Mouse (Mus musculus) fat pad, adult 2 months (tissue): ENCODE results near the gene Gm7544.
A peak's percentile ranks its signal among the peaks of the same experiment; 100 is the strongest.
"Not testable (repeated sequence)": the region's sequence is repeated elsewhere in the genome, so short reads cannot be mapped to it uniquely, and the experiment has no call there.

Experiments
- DNase-seq: peaks from one replicate; pipeline ENCODE4 v3.0.0-alpha.2; 2011; ENCODE audit warnings: low read depth, low spot score; ENCODE audit errors: extremely low read depth

The Gm7544 gene

GRCm38 (mm10) chr1:82955913-82956312 lies at the start of gene Gm7544:
Gm7544 (minus strand) TSS chr1:82956013.
- DNase-seq = not testable (repeated sequence)

GRCm38 (mm10) chr1:83000306-83000705 lies 44.5 kb upstream of the Gm7544 start, which contains the start of gene Gm47959:
Gm47959 (plus strand) TSS chr1:83000548.
- not testable (repeated sequence) for DNase-seq

- no peak for DNase-seq
These were observed 38.1 kb upstream of the Gm7544 start for GRCm38 (mm10) chr1:82993947-82994346.

DNA sequence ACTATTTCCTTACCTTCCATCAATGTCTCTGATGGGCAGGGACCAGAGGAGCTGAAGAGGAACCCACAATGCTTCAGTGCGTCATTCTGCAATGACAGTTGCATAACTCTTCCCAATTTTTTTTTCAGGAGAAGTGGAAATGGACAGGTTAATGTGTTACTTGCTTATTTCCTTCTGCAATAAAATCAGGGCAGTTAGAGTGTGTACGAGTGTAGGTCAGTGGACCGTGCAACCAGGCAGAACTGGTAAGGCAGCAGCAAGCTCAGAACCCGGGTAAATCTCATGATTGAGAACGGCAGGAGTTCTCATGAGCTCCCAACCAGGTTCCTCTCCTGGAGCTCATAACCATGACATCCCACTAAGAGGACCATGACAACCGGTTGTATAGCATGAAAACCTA lies 36.3 kb upstream of the Gm7544 start:
- DNase-seq = no peak

DNA sequence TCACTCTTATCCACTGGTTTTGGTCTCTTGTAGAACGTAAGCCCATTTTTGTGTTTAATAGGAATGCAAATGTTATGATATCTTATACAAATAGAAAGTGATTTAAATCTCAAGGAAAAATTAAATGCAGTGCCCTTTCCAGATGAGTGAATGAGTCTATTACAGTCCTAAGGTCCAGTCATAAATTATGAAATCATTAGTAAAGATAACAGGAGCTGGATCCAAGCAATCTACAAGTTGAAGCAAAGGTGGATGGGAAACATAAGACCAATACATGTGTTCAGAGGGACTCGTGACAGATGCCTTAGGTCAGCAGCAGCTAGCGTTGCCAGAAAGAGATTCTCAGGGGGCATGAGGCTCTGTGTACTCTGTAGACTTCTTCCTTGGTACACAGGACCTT lies 35.8 kb upstream of the Gm7544 start:
- DNase-seq = no peak

DNA sequence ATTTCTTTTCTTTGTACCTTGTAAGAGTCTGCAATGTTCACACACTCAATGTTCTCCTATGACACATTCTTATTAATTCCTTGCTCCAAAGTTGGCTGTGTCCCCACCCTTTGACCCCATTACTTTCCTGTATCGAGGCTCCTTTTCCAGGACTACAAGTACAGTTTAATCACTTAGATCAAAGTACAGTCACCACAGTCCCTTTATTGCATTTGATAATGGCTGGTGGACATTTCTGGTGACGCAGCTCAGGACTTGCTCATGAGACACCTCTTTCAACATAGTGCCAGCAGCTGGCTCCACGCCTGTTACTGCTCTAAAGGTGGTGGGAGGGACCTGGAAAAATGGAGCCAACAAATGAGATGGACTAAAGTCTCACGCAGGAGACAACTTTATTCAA lies 35.2 kb upstream of the Gm7544 start:
- peak; percentile 42 for DNase-seq

- no peak for DNase-seq
These were observed 31.9 kb upstream of the Gm7544 start for GRCm38 (mm10) chr1:82987530-82988198.

GRCm38 (mm10) chr1:82986738-82987137 lies 30.9 kb upstream of the Gm7544 start:
- DNase-seq = no peak

DNA sequence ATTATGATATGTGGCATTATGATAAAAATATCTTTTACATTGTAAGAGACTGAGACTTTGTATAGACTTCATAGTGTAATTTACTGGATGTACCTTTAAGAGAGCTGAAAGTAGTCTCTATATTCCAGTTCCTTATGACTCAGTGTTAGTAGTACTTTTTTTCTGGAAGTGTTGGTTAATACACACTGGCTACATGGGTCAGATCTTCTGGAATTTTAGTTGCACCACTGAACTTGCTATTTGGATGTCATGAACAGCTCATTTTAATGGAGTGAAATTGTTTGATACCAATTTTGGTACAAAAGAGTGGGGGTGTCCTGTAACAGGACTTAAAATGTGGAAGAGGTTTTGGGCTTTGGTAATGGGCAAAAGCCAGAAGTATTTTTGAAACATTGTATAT lies 22.0 kb upstream of the Gm7544 start:
- no peak for DNase-seq

DNA sequence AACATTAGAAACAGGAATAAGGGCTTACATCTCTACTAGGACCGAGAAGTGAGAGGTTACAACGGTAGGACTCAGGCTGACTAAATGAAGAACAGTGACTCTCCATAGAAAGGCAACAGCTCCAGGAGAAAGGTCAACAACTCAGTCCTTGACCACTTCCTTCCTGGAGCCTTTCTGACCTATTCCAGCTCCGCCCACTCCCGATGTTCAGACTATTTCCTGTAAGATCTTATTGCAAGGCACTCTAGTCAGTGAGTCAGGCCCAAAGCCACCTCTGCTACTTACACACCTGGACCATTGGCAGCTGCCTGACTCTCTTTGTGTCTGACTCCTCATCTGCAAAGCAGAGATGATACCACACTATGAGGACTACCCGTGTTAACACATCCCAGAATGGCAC lies 19.9 kb upstream of the Gm7544 start:
- DNase-seq = no peak

GRCm38 (mm10) chr1:82974342-82974741 lies 18.5 kb upstream of the Gm7544 start:
- no peak for DNase-seq

GRCm38 (mm10) chr1:82973901-82974300 lies 18.1 kb upstream of the Gm7544 start:
- no peak for DNase-seq

- DNase-seq = no peak
These were observed 17.4 kb upstream of the Gm7544 start for GRCm38 (mm10) chr1:82973244-82973643.

GRCm38 (mm10) chr1:82972046-82972445 lies 16.2 kb upstream of the Gm7544 start:
- no peak for DNase-seq

DNA sequence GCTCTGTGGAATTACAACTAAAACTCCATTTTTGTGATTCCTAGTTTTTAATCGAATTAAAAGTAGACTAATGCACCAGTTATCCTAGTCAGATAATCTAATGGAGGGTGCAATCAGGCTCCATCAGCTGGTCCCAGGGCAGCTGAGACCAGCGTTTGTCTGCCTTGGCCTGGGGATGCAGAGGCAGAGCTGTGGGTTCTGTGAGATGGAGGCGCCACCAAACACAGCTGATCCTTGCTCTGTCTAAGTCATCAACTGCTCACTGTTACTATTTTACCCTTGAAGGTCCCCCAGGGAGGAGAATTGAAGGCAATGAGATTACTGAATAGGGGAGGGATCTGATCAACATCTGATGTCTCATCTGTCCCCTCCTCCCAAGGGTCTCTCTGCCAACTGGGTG lies 10.6 kb upstream of the Gm7544 start:
- no peak for DNase-seq

- DNase-seq = no peak
These were observed 4.1 kb upstream of the Gm7544 start, which contains the start of gene Gm47955 for GRCm38 (mm10) chr1:82959870-82960385. Gm47955 (plus strand) TSS chr1:82960286.

GRCm38 (mm10) chr1:82948601-82949000 lies 7.2 kb downstream of the Gm7544 start:
- no peak for DNase-seq

- DNase-seq = not testable (repeated sequence)
These were observed 9.8 kb downstream of the Gm7544 start for GRCm38 (mm10) chr1:82946029-82946428.

DNA sequence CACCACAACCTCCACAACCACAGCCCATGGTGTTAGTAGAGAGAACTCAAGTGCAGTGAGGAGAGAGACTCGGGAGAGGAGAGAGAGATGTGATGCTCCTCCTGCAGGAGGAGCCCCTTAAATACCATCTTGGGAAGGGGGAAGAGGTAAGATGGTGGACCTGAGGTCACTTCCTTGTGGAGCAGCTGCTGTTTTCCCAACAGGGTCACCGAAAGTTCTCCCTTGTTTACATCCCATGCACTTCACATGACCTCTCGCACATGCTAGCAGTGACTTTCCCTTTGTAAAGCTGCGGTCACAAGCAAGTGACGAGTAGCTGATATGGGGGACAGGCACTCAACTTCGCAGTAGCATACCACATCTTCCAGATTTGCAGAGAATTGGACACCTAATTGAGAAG lies 12.5 kb downstream of the Gm7544 start, which contains the start of gene A030003K21Rik:
A030003K21Rik (minus strand) TSS at position 94 of the 400 bp plus-strand sequence.
- DNase-seq = not testable (repeated sequence)

DNA sequence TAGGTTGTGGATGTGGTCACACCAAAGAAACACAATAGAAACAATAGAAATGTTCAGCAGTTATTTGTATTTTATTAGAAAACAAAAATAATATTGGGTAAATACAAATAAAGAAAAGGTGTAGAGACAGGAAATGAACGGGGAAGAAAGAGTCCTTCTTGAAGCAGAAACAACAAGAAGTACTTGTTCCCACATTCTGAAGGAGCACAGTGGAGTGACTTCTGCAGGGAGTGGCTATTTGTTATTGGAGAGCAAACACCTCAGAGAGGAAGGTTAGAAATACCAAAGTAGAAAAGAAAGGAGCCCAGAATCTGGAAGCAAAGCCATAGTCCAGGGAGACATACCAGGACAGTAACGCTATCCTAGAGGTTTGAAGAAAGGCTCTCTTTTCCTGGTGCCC lies 13.3 kb downstream of the Gm7544 start:
- DNase-seq = not testable (repeated sequence)

DNA sequence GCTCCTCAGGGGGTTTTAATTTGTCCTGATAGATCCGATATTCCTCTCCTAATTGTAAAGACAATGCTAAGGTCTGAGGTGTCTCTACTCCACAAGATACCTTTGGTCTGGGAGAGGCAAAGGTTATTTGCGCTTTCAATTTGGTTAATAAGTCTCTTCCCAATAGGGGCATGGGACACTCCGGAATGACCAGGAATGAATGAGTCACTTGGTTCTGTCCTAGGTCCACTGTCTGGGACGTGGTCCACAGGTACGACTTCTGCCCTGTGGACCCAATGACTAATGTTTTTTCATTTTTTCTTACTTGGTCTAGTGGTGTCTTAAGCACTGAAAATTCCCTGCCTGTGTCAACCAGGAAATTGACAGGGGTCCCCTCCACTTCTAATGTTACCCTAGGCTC lies 17.1 kb downstream of the Gm7544 start:
- DNase-seq = no peak

DNA sequence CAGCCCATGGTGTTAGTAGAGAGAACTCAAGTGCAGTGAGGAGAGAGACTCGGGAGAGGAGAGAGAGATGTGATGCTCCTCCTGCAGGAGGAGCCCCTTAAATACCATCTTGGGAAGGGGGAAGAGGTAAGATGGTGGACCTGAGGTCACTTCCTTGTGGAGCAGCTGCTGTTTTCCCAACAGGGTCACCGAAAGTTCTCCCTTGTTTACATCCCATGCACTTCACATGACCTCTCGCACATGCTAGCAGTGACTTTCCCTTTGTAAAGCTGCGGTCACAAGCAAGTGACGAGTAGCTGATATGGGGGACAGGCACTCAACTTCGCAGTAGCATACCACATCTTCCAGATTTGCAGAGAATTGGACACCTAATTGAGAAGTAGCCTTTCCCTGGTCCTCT lies 24.5 kb downstream of the Gm7544 start, which contains the start of gene Gm6217:
Gm6217 (minus strand) TSS at position 74 of the 400 bp plus-strand sequence.
- not testable (repeated sequence) for DNase-seq

- DNase-seq = not testable (repeated sequence)
These were observed 25.3 kb downstream of the Gm7544 start for GRCm38 (mm10) chr1:82930558-82930957.
